20 mouse cellular contexts compared by ENCODE assay signal in the genomic region with DNA sequence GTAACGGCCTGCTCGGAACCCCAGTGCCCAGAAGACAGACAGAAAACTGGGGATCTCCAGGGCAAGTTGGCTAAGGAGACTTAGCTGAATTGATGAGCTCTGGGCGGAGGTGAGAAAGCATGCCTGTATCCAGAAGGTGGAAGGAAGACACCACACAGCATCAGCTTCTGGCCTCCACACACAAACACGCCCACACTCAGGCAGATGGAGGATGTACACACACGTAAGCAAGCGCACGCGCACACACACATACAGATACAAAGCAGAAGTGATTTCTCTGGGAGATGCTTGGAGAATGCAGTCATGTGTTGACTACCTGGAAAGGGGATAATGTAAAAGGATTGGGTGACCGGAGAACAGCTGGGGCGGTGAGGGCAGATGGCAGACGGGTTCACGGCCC.
DNase-seq lines count a peak whose midpoint lies in the region; TF ChIP-seq lines count a peak whose summit lies in the region.
"Had no signal": no experiment of that assay in that cellular context is flagged by ENCODE, and none has a peak within 500 bp of the region (broad histone marks: within the 10 kb centered on the region; RNA-seq: fewer than 3 reads in every experiment).

No protein-coding gene starts in this region.

- no peak for TF ChIP-seq CTCF in E14TG2a.4 (conservative IDR thresholded peaks at IDR 0.05; ENCODE audit: low read length)

- peak; percentile 8 for DNase-seq in left cerebral cortex, adult 11 months (ENCODE audit: low spot score)
- no peak for DNase-seq in left cerebral cortex, postnatal 10 days (ENCODE audit: extremely low spot score in 1 of 2, low spot score in 2 of 2)
- peak; percentile 62 for DNase-seq in induced T-regulatory cell, adult 2 months (ENCODE audit: low read depth)
- peak; percentile 15 for DNase-seq in right cerebral cortex, postnatal 14 days
- no peak for DNase-seq in thymus, postnatal 10 days (ENCODE audit: low spot score in 2 of 2)
- DNase-seq in kidney, adult 11 months = no peak
- no peak for DNase-seq in spleen, adult 12 weeks (ENCODE audit: low spot score)
- DNase-seq: adrenal gland, adult 8-10 months; forebrain, postnatal 0 days; gastrocnemius, postnatal 25 days; heart, postnatal 14 days; lung, adult 2 months; lung, postnatal 36 days; thymus, postnatal 14 days had no signal

- no peaks in the 10 kb centered on the region for H3K36me3 ChIP-seq in E14TG2a.4 (ENCODE audit: insufficient read depth, low read length)
- H3K36me3 ChIP-seq: embryonic facial prominence, embryonic 12.5 days; heart, embryonic 10.5 days; hindbrain, embryonic 13.5 days; midbrain, embryonic 10.5 days; neural tube, embryonic 12.5 days had no signal

- H3K4me3 ChIP-seq in E14TG2a.4 (replicated peaks; ENCODE audit: low read length) = peak overlapping the region; percentile 72
- H3K4me3 ChIP-seq: embryonic facial prominence, embryonic 12.5 days; heart, embryonic 10.5 days; hindbrain, embryonic 13.5 days; midbrain, embryonic 10.5 days; neural tube, embryonic 12.5 days had no signal

- intact Hi-C loops in left cerebral cortex, postnatal 10 days (cut with DNase I) = no loop called here

- no peaks in the 10 kb centered on the region for H3K9me3 ChIP-seq in E14TG2a.4 (ENCODE audit: low read length)
- H3K9me3 ChIP-seq: embryonic facial prominence, embryonic 12.5 days; heart, embryonic 10.5 days; hindbrain, embryonic 13.5 days; midbrain, embryonic 10.5 days; neural tube, embryonic 12.5 days had no signal

- H3K27me3 ChIP-seq in E14TG2a.4 (ENCODE audit: insufficient read depth, low read length) = peaks cover 23% of the 10 kb centered on the region
- H3K27me3 ChIP-seq: embryonic facial prominence, embryonic 12.5 days; hindbrain, embryonic 13.5 days; neural tube, embryonic 12.5 days had no signal

- H3K4me1 ChIP-seq in E14TG2a.4 (replicated peaks; ENCODE audit: low read depth, low read length) = peaks cover 71% of the 10 kb centered on the region
- H3K4me1 ChIP-seq: embryonic facial prominence, embryonic 12.5 days; hindbrain, embryonic 13.5 days; midbrain, embryonic 10.5 days had no signal

Comparison
In these comparisons a context has a peak if more than half of its experiments do, and no peak if none do; other contexts are left out.
1. DNase-seq: peak in left cerebral cortex, adult 11 months (single experiment), induced T-regulatory cell, adult 2 months (single experiment) and right cerebral cortex, postnatal 14 days (single experiment); none in left cerebral cortex, postnatal 10 days (0 of 2), thymus, postnatal 10 days (0 of 2), kidney, adult 11 months (single experiment) and spleen, adult 12 weeks (single experiment).